Mouse (Mus musculus): Measurements from ENCODE around the gene Hpd.
"Not testable (repeated sequence)": the region's sequence is repeated elsewhere in the genome, so short reads cannot be mapped to it uniquely, and the experiment has no call there.

Hpd gene

GRCm38 (mm10) chr5:123182651-123183050, at the start of gene Hpd:
Gene Hpd, minus strand, starts transcription at chr5:123182727.
- no peak for DNase-seq

DNA sequence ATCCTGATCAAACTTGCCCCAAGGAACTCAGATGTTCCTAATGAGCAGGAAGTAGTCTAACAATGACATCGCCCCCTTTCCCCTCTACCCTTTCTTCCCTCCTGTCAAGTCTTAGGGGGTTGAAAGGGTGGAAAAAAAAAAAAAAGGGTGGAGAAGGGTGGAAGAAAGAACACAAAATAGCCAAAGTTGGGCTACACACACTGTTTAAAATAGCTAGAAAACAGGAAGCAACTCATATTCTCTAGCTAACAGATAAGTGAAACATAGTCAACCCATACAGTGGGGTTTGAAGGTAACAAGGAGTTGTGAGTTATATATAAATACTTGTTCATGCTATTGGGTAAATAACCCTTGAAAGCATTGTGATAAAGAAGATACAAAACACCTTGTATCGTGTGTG, 49.7 kb upstream of the Hpd start:
- no peak for DNase-seq

DNA sequence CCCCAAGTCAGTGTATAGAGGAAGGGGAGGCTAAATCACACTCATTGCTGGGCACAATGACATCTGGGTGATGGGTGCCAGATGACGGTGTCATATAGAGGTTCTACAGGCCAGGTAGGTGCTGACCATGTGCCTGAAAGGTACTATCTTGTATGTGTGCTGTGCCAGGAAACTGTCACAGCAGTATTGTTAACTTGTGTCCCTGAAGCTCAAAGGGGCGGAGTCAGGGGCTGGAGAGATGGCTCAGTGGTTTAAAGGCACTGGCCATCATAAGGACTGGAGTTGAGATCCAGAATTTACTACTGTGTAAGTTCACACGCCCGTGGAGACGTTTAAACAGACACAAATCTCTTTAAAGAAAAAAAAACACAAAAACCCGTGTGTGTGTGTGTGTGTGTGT, 46.8 kb upstream of the Hpd start:
- DNase-seq: no peak

DNA sequence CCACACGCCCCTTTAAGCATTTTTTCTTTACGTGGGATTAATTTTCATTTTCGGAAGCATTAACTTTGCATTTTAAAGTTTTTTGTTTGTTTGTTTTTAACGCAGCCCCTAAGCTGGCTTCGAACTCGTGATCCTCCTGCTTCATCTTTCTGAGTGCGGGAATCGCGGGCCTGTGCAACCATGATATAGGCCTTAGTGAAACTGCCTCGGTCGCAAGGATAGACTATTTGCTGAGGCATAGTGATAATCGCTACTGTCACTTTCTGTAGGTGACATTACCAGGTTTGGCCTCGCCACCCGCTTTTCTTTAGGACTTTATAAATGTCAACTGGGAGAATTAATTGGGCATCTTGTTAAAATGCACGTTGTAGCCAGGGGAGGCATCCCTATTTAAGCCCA, 46.0 kb upstream of the Hpd start:
- DNase-seq: no peak

DNA sequence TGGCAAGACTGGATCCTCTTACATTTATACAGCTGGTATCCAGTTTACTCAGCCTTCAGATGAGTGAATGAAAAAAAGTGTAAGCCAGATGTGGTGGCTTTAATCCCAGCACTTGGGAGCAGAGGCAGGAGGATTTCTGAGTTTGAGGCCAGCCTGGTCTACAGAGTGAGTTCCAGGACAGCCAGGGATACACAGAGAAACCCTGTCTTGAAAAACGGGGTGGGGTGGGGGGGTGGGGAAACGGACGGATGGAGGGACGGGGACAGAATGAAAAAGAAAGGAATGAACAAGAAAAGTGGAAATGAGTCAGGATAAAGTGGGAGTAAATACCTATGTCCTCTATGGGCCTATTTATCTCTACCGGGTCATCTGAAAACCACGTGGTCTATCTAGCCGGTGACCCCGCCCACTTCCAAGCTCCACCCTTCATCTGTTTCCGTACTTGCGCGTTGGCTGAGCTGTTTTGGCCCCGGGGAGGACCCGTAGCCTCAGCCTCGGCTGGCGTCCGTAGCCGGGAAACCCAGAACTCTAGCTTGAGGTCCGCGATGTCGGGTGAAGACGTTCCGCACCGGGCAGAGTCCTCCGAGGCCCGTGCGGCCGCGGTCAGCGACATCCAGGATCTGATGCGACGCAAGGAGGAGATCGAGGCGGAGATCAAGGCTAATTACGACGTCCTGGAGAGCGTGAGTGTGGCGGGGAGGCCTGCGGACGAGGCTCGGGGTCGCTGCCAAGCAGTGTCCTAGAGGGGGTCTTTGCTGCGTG, 45.4 kb upstream of the Hpd start:
- DNase-seq: peak; percentile 91 to 92

GRCm38 (mm10) chr5:123226851-123227250, 44.3 kb upstream of the Hpd start:
- no peak for DNase-seq

DNA sequence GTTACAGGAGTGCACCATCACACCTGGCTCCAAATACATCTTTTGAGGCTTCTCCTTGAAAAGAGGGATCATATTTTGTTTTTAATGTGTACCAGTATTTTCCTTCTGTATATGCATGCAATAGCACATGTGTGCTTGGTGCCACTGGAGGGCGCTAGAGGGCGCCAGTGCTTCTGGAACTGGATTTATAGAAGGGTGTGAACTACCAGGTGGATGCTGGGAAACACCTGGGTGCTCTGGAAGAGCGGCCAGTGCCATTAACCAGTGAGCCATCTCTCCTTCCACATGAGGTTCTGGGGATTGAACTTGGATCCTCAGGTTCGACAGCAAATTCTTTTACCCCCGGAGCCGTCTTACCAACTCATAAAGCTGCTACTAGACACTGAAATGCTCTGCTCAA, 41.3 kb upstream of the Hpd start:
- not testable (repeated sequence) for DNase-seq

DNA sequence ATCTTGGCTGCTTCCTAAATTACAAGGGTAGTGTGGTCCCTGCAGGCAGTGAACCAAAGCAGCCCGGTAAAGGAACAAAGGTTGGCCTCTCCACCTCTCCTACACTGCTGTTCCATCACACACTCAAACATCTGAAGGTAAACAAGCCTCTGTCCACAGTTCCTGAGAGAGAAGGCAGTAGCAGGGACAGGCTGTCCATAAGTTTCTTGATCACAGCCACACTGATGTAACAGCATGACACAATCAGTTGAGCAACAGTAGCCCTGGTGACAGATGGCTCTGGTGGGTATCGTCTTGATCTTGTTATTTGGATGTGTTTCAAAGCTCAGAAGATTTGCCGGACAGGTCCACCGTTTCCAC, 40.5 kb upstream of the Hpd start:
- DNase-seq: no peak

GRCm38 (mm10) chr5:123222346-123223050, 40.0 kb upstream of the Hpd start:
- DNase-seq: not testable (repeated sequence)

- DNase-seq: not testable (repeated sequence)
Measured at GRCm38 (mm10) chr5:123203591-123203990, 21.1 kb upstream of the Hpd start.

DNA sequence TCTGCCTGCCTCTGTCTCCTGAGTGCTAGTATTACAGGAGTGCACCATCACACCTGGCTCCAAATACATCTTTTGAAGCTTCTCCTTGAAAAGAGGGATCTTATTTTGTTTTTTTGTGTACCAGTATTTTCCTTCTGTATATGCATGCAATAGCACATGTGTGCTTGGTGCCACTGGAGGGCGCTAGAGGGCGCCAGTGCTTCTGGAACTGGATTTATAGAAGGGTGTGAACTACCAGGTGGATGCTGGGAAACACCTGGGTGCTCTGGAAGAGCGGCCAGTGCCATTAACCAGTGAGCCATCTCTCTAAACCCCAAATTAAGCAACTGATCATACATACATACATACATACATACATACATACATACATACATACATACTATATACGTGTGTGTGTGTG, 20.2 kb upstream of the Hpd start:
- DNase-seq: not testable (repeated sequence)

DNA sequence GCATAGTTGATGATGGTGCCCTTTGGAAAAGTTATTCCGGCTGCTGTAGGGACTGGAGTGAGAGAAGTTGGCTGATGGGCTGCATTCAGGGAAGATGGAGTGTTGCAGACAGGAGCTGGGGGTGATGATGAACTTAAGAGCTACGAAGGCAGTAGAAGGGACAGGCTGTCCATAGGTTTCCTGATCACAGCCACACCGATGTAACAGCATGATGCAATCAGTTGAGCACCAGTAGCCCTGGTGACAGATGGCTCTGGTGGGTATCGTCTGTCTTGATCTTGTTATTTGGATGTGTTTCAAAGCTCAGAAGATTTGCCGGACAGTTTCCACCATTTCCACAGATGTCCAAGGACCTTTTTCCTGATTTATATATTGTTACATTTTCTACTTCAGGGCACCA, 19.5 kb upstream of the Hpd start:
- DNase-seq: no peak

DNA sequence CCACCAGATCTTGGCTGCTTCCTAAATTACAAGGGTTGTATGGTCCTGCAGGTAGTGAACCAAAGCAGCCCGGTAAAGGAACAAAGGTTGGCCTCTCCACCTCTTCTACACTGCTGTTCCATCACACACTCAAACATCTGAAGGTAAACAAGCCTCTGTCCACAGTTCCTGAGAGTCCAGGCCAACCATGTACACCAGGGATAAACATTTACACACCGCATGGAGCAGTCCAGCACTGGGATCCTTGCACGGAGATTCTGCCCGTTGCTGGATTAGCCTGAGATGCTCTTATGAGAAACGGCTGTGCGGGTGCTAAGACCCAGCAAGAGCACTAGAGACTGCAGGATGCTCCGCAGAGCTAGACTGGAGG, 19.0 kb upstream of the Hpd start:
- DNase-seq: no peak

DNA sequence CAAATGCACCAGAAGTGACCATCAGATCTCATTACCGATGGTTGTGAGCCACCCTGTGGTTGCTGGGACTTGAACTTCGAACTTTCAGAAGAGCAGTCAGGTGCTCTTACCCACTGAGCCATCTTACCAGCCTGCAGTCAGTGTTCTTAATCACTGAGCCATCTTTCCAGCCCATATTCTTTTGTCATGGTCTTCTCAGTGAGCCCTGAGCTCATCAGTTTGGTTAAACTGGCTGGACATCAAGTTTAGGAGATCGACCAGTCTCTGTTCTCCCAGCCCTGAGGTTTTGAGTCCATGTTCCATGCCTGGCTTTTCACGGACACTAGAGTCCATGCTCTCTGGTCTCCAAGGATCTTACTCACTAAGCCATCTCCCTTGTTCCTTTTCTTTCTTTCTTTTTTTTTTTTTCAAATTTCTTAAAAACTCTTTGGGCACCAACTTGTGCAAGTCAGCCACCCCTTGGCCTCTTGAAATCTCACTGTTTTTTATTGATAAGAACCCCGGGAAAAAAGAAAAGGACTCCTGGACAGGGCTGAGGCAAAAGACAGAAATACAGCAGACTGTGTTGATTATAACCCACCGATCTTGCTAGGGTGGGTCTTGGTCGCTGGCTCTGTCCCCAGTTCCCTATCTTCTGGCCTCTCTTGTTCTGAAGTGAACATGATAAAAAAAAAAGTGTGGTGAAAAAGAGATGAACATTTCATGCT, 18.4 kb upstream of the Hpd start:
- DNase-seq: not testable (repeated sequence)

GRCm38 (mm10) chr5:123198523-123198922, 16.0 kb upstream of the Hpd start:
- DNase-seq: no peak

GRCm38 (mm10) chr5:123196746-123197145, 14.2 kb upstream of the Hpd start:
- no peak for DNase-seq

GRCm38 (mm10) chr5:123195500-123196000, 13.0 kb upstream of the Hpd start:
- no peak for DNase-seq

DNA sequence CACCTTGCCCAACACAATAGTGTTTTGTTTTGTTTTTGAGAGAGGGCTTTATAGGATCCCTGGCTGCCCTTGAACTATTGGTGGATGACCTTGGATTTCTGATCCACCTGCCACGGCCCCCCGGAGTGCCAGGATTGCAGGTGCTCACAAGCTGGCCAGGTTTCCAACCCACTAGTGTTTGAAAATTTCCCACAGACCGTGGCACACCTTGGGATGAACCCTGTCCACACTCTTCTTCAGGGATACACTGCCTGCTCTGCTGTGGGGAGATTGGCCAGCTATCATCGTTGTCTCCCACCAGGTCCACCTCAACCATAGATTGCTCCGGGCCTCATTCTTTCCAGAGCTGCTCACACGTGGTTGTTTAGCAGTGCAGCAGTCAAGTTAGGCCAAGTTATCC, 12.3 kb upstream of the Hpd start:
- DNase-seq: no peak

GRCm38 (mm10) chr5:123193436-123193835, 10.9 kb upstream of the Hpd start:
- DNase-seq: no peak

- DNase-seq: no peak
Measured at GRCm38 (mm10) chr5:123192606-123193150, 10.2 kb upstream of the Hpd start.

DNA sequence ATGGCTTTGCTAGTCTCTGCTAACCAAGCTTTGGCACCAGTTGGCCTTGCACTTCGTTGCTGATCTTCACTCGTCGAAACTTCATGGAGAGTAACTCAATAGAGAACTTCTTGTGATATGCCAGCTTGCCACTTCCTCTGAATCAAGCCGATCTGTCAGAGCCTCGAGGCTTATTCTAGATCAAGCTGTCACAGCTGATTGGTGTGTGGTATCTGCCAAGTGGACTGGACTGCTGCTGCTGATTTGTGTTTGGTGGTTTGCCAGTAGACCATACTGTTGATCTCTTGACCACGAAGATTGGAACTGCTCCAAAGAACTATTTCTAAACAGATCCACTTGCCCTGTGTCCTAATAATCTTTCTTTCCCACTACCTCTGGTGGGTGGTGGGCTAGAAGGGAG, 8.9 kb upstream of the Hpd start:
- no peak for DNase-seq

DNA sequence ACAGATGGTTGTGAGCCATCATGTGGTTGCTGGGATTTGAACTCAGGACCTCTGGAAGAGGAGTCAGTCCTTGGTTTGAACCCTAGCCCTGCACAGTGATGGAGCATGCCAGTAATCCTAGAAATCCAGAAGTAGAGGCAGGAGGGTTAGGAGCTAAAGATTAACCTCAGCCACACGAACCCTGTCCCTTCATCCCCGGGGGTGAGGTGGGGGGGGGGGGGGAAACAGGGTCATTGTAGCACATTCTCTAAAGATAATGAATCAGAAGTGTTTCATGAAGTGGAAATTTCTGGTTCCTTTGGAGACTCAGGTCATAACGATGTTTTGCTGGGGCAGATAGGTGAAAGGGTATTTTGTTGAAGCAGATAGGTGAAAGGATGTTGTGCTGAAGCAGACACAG, 8.4 kb upstream of the Hpd start:
- no peak for DNase-seq

DNA sequence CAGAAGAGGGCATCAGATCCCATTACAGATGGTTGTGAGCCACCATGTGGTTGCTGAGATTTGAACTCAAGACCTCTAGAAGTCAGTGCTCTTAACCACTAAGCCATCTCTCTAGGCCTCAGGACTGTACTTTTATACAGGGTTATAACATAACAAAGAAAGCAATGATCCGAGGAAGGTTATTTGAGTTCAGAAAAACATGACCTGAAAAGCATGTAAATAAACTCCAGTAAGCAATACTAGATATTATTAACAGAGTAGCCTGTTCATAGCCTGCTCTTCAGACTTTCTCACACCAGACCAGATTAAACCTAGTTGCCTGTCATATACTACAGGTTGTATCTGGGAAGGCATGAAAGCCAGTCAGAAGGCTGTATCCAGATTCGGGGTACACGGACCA, 4.8 kb upstream of the Hpd start:
- DNase-seq: no peak

DNA sequence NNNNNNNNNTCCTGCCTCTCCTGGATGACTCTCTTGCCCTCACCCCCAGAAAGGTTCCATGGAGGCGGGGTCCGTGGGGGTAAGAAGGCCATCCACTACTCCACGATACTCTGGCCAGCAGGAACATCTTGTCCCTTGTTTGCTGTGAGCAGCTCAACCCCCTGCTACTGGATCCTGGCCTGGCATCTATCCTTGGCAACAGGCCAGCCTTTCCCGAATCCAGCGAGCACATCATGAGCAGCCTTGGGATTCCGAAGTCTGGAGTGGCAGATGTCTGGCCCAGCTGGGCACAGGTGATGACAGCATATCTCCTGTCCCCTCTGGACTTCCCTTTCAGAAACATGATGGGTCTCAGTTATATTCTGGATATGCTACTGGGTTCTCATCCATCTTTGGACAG, 3.4 kb upstream of the Hpd start:
- no peak for DNase-seq
